Mouse (Mus musculus): Measurements from ENCODE around the gene Hao2. TPM values are rescaled to one million over a fixed set of nuclear protein-coding genes. Genes with fewer than 3 reads are reported as not detected.

Hao2 gene
- total RNA-seq (2023) = not detected in 2 replicates

GRCm38 (mm10) chr3:98893057-98893772, at the start of gene Hao2:
TSS of gene Hao2 (minus strand) at chr3:98893239.

DNA sequence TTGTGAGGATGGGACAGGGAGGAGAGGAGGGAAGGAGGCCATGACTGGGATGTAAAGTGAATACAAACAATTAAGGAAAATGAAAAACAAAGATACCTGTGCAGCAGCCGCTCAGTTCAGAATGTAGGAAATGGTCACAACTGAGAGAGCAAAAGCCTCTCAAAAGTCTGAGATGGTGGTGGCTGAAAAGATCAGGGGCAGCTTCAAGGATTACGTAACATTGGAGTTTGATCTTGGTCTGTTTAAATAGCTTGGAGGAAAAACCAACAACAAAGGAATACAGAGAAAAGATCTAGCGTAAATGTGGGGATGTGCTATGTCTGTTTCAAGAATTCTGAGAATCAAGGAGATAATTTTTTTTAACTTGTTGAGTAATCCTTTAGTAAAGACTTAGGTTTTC, 33.5 kb downstream of the Hao2 start, which contains the start of gene Hsd3b1:
Gene Hsd3b1 (minus strand): TSS at position 219 of the 400 bp plus-strand sequence.

Other genes with a start within 250 kb of the Hao2 start
- gene Hsd3b2, start 168.7 kb downstream of the Hao2 start, total RNA-seq (2023) = not detected in 2 replicates
- gene Hsd3b3, start 130.1 kb downstream of the Hao2 start, total RNA-seq (2023) = not detected in 2 replicates
- not detected in 2 replicates for gene Hsd3b6, start 78.8 kb downstream of the Hao2 start, total RNA-seq (2023)
- not detected in 2 replicates for gene Hsd3b1, start 33.4 kb downstream of the Hao2 start, total RNA-seq (2023)
- 2.1 and 3.0 TPM in 2 replicates for gene Wars2, start 247.8 kb upstream of the Hao2 start, total RNA-seq (2023)

Measured in neutrophil, adult 65 days (primary cell).